In genomic region chr10:84338752-84339151, GRCm38 (mm10) we compare ENCODE assay signal across 12 mouse cellular contexts.
DNase-seq lines count a peak whose midpoint lies in the region; ATAC-seq and TF ChIP-seq lines count a peak whose summit lies in the region.
"Had no signal": no experiment of that assay in that cellular context is flagged by ENCODE, and none has a peak within 500 bp of the region (broad histone marks: within the 10 kb centered on the region; RNA-seq: fewer than 3 reads in every experiment).

No protein-coding gene starts in this region.

- no peak overlapping the region for H3K4me3 ChIP-seq in liver, embryonic 14.5 days (ENCODE audit: insufficient read depth in 1 of 2, low read depth in 2 of 2, low read length in 2 of 2)
- H3K4me3 ChIP-seq in liver, embryonic 12.5 days, result no peak overlapping the region
- H3K4me3 ChIP-seq in embryonic fibroblast, embryonic 13.5 days (ENCODE audit: insufficient read depth, low read length), result no peak overlapping the region
- H3K4me3 ChIP-seq in myocyte, result no peak overlapping the region
- H3K4me3 ChIP-seq: limb, embryonic 10.5 days; midbrain, embryonic 12.5 days; stomach, embryonic 15.5 days had no signal

- H3K4me2 ChIP-seq in liver, embryonic 14.5 days (ENCODE audit: low read depth), result no peak overlapping the region
- H3K4me2 ChIP-seq in liver, embryonic 12.5 days, result no peak overlapping the region
- peak overlapping the region; percentile 46 for H3K4me2 ChIP-seq in myocyte (ENCODE audit: low read depth)
- H3K4me2 ChIP-seq: midbrain, embryonic 12.5 days; stomach, embryonic 15.5 days had no signal

- no peak for TF ChIP-seq POLR2A in embryonic fibroblast, embryonic 13.5 days (IDR thresholded peaks at IDR 0.05; ENCODE audit: low read depth, low read length)
- TF ChIP-seq POLR2A in myocyte (IDR thresholded peaks at IDR 0.05; ENCODE audit: insufficient read length, low read depth), result no peak

- H3ac ChIP-seq in myocyte (ENCODE audit: control insufficient read depth, insufficient read length), result no peak overlapping the region

- no peak for ATAC-seq in liver, embryonic 14.5 days (ENCODE audit: insufficient read depth)
- no peak for ATAC-seq in liver, embryonic 12.5 days

- H3K27ac ChIP-seq in liver, embryonic 14.5 days, result no peak overlapping the region
- no peak overlapping the region for H3K27ac ChIP-seq in liver, embryonic 12.5 days
- peak overlapping the region; percentile 69 for H3K27ac ChIP-seq in embryonic fibroblast, embryonic 13.5 days (ENCODE audit: insufficient read depth, low read length)
- H3K27ac ChIP-seq: limb, embryonic 10.5 days; midbrain, embryonic 12.5 days; stomach, embryonic 15.5 days had no signal

- TF ChIP-seq CTCF in liver, embryonic 14.5 days (IDR thresholded peaks at IDR 0.05; ENCODE audit: low read depth), result no peak
- no peak for TF ChIP-seq CTCF in embryonic fibroblast, embryonic 13.5 days (IDR thresholded peaks at IDR 0.05; ENCODE audit: borderline replicate concordance, insufficient read depth, low read length)

- H3K9ac ChIP-seq in liver, embryonic 14.5 days (replicated peaks), result no peak overlapping the region
- H3K9ac ChIP-seq in liver, embryonic 12.5 days, result no peak overlapping the region
- H3K9ac ChIP-seq: midbrain, embryonic 12.5 days; stomach, embryonic 15.5 days had no signal

- no peaks in the 10 kb centered on the region for H3K79me2 ChIP-seq in myocyte (ENCODE audit: control insufficient read depth, insufficient read depth)

- H3K36me3 ChIP-seq in liver, embryonic 14.5 days (replicated peaks; ENCODE audit: control insufficient read depth, insufficient read depth, low read depth), result no peaks in the 10 kb centered on the region
- no peaks in the 10 kb centered on the region for H3K36me3 ChIP-seq in liver, embryonic 12.5 days
- H3K36me3 ChIP-seq in myocyte (ENCODE audit: control insufficient read depth, insufficient read depth), result no peaks in the 10 kb centered on the region
- H3K36me3 ChIP-seq: limb, embryonic 10.5 days; midbrain, embryonic 12.5 days; stomach, embryonic 15.5 days had no signal

- no peak for TF ChIP-seq EP300 in liver, embryonic 14.5 days (IDR thresholded peaks at IDR 0.05; ENCODE audit: low read depth)

- WGBS in liver, embryonic 14.5 days (ENCODE audit: insufficient replicate concordance), result 32% methylated on average over 3 of the region's 3 CpGs
- 48% methylated on average over 3 of the region's 3 CpGs for WGBS in liver, embryonic 12.5 days (ENCODE audit: insufficient replicate concordance)

- H3K4me1 ChIP-seq in liver, embryonic 14.5 days (replicated peaks; ENCODE audit: control insufficient read depth in 2 of 2, insufficient read depth in 2 of 2, low read length in 1 of 2), result no peaks in the 10 kb centered on the region
- no peaks in the 10 kb centered on the region for H3K4me1 ChIP-seq in liver, embryonic 12.5 days
- peaks cover 9% of the 10 kb centered on the region for H3K4me1 ChIP-seq in embryonic fibroblast, embryonic 13.5 days (ENCODE audit: control insufficient read depth, insufficient read depth, low read length)
- H3K4me1 ChIP-seq: limb, embryonic 10.5 days; midbrain, embryonic 12.5 days; stomach, embryonic 15.5 days had no signal

- peak; percentile 21 for DNase-seq in gastrocnemius, adult 18-20 months (ENCODE audit: low spot score)
- no peak for DNase-seq in gastrocnemius, postnatal 25 days
- DNase-seq in liver, embryonic 14.5 days (ENCODE audit: low read depth in 3 of 3, low spot score in 3 of 3), result peak in 2 of 3 experiments; percentile 3 to 7
- DNase-seq in thymus, postnatal 36 days, result no peak
- no peak for DNase-seq in ovary, postnatal 36 days (ENCODE audit: low spot score)
- DNase-seq: kidney, postnatal 10 days had no signal

- H3K9me3 ChIP-seq in liver, embryonic 14.5 days (ENCODE audit: control insufficient read depth, low read length), result no peaks in the 10 kb centered on the region
- H3K9me3 ChIP-seq in liver, embryonic 12.5 days (replicated peaks), result no peaks in the 10 kb centered on the region
- H3K9me3 ChIP-seq: limb, embryonic 10.5 days; midbrain, embryonic 12.5 days; stomach, embryonic 15.5 days had no signal

- H3K27me3 ChIP-seq in liver, embryonic 14.5 days (ENCODE audit: control insufficient read depth, insufficient read depth, low read length), result no peaks in the 10 kb centered on the region
- no peaks in the 10 kb centered on the region for H3K27me3 ChIP-seq in liver, embryonic 12.5 days (replicated peaks)
- H3K27me3 ChIP-seq in myocyte (ENCODE audit: control insufficient read depth, insufficient read depth, insufficient read length), result no peaks in the 10 kb centered on the region
- H3K27me3 ChIP-seq: midbrain, embryonic 12.5 days; stomach, embryonic 15.5 days had no signal

TF ChIP-seq in myocyte, 11 proteins besides CTCF, POLR2A, EP300 and RAD21:
- peak; percentile 81; the same call in 1 of the 2 replicates for TF ChIP-seq CEBPB (IDR thresholded peaks at IDR 0.05; ENCODE audit: insufficient read depth, poor library complexity, severe bottlenecking)
- TF ChIP-seq MYOG (IDR thresholded peaks at IDR 0.05; ENCODE audit: control insufficient read depth in 1 of 3, insufficient read depth in 1 of 3, insufficient read length in 2 of 3, low read depth in 2 of 3), result peak in 2 of 3 experiments; percentile 28 to 73
- TF ChIP-seq E2F4 (IDR thresholded peaks at IDR 0.05; ENCODE audit: insufficient read depth), result no peak
- TF ChIP-seq USF1 (IDR thresholded peaks at IDR 0.05; ENCODE audit: low read depth), result no peak
- TF ChIP-seq MYOD1 (IDR thresholded peaks at IDR 0.05; ENCODE audit: control insufficient read depth in 1 of 3, insufficient read length in 2 of 3, low read depth in 2 of 3), result peak in 1 of 3 experiments; percentile 57
- no peak for TF ChIP-seq REST (IDR thresholded peaks at IDR 0.05; ENCODE audit: insufficient read depth, insufficient read length)
- TF ChIP-seq TCF12 (IDR thresholded peaks at IDR 0.05; ENCODE audit: insufficient read depth, poor library complexity, severe bottlenecking), result peak; percentile 29
- TF ChIP-seq MAX (IDR thresholded peaks at IDR 0.05; ENCODE audit: low read depth), result no peak
- no peak for TF ChIP-seq TCF3 (IDR thresholded peaks at IDR 0.05; ENCODE audit: insufficient read length, low read depth)

Comparison
In these comparisons a context has a peak if more than half of its experiments do, and no peak if none do; other contexts are left out.
1. DNase-seq: peak in gastrocnemius, adult 18-20 months (single experiment) and liver, embryonic 14.5 days (2 of 3); none in gastrocnemius, postnatal 25 days (single experiment), thymus, postnatal 36 days (0 of 2) and ovary, postnatal 36 days (single experiment).